Mouse (Mus musculus) gastrocnemius, postnatal 10 days (tissue): ENCODE measurements around the gene Olfr975. TPM values are rescaled to one million over a fixed set of nuclear protein-coding genes. Genes with fewer than 3 reads are reported as not detected.
"Not testable (repeated sequence)": the region's sequence is repeated elsewhere in the genome, so short reads cannot be mapped to it uniquely, and the experiment has no call there.

Experiments used
- DNase-seq: peaks from one replicate; pipeline ENCODE4 v3.0.0; 2021; ENCODE audit warnings: mixed read lengths
- long read RNA-seq, 2 experiments: library from polyadenylated mRNA; stranded (forward); transcript quantifications; one replicate each; pipeline ENCODE4 v2.0.0; 2021
- total RNA-seq, 2 experiments: library from RNA; stranded (reverse); gene quantifications; 2 replicates each; pipeline ENCODE4 v1.2.3; 2021

Olfr975 gene
- not detected for total RNA-seq
- long read RNA-seq, experiment 1, result 0 reads
- long read RNA-seq, experiment 2, result 0 reads

DNA sequence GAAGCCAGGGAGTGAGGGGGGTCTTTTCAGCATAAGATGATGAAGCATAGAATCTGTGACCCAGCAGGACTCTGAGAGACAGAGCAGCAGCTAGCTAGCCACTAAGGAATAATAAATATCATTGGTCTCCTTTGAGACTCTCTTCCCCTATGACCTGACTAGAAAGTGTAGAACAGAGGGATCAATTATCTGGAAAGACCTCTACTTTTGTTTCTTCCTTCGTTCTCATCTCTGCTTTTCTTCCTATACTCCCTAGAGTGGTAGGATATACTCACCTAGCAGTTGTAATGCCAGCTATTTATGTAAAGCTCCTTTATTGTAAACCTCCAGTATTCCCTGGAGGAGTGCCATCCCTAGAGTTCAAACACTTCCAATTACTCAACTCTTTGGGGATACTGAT lies at the start of gene Olfr975:
Gene Olfr975, minus strand, starts transcription at position 101 of the 400 bp plus-strand sequence.
- DNase-seq, result no peak

DNA sequence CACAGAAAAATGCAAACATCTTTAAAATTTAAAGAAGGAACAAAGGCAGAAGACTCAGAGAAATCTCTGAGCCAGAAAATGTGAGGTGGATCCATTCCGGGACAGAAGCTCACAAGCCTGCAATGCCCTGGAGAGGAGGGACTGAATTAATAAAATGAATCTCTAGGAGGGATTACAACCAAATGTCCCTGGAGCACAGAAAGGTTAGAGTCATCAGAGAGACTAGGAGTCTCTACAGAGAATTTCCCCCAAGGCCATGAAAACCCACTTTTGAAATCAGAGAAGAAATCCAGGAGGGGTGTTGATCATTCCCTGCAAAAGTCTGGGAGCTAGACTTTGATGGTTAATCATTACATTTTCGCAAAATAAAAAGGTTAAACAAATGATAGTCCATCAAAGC lies 40.0 kb upstream of the Olfr975 start, which contains the start of gene Olfr978:
Gene Olfr978, plus strand, starts transcription at position 301 of the 400 bp plus-strand sequence.
- no peak for DNase-seq

DNA sequence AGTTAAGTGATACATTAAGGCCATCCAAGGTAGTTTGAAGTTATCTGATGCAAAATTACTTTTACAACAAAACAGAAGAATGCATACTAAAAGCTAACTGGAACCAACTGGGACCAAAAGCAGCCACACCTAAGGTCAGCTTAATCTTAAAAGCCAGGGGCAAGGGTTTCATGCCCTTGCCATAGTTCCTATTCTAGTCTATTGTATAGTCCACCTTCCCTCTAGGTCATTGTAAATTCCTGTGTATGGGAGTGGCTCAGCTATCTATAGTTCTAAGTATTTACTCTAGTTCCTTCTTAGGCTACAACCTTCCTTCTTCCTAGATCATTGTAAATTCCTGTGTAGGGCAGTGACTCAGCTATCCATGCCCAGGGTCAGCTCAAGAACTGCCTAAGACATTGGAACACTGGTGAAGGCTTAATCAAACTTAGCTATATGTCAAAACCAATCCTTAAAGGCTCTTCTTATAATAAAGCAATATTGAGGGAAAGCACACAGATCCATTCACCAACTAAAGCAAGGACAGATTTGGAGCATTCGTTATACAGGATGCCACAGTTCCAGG lies 24.8 kb upstream of the Olfr975 start:
- DNase-seq, result not testable (repeated sequence)

DNA sequence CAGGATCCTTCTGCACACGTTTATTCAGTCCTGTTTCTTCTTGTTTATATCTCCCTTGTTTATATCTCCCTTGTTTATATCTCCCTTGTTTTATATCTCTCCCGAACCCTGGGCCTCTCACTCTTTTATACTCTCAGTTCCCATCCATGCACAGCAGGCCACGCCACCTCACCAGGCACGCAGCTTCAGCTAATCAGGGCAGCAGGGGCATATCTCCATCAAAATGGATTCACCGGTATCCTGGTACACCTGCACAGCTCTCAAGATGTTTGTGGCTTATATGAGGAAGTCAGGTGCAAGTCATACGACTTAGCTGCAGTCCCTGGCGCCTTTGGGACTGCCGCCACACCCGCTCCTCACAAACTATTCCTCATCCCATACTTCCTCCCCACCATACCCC lies 9.2 kb upstream of the Olfr975 start, which contains the start of gene Olfr976:
Gene Olfr976, minus strand, starts transcription at position 101 of the 400 bp plus-strand sequence.
- not testable (repeated sequence) for DNase-seq

DNA sequence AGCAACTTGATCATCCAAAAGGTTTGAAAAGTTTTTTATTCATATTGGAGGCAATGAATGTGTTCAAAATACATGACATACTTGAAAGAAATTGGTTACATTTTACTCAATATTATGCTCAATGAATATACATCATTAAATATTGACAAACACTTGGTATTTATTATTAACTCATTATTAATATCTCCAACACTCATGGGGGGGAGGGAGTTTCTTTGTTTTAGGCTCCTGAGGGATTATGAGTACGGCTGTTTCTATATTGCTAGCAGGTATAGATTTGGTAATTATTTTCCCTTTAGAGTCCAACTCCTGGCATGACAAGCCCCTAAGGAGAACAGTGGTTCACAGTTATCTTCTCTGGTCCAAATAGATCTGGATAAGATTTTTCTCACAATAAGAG lies 14.6 kb downstream of the Olfr975 start, which contains the start of gene Olfr974:
Gene Olfr974, plus strand, starts transcription at position 301 of the 400 bp plus-strand sequence.
- no peak for DNase-seq

- DNase-seq, result not testable (repeated sequence)
Measured at GRCm38 (mm10) chr9:39928837-39929236, 23.0 kb downstream of the Olfr975 start.

GRCm38 (mm10) chr9:39927975-39928836 lies 23.6 kb downstream of the Olfr975 start:
- not testable (repeated sequence) for DNase-seq

GRCm38 (mm10) chr9:39909939-39910338 lies 41.9 kb downstream of the Olfr975 start:
- DNase-seq, result no peak

DNA sequence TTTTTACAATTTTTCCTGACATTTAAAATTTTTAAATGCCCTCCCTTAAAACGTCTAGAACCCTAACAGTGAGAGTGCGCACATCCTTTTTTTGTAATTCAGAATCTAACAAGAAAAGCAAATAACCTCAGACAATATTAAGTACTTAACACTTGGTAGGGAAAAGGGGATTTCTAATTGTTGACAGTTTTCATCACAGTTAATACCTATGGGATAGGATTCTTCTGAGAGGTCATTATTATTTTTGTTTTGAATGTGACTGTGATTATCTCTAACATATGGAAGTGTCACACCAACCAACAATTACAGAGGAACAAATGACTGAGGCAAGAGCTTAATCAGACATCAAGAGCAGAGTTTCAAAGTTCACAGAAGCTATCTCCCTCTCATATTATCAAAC lies 44.8 kb downstream of the Olfr975 start, which contains the start of gene Olfr229:
Gene Olfr229, plus strand, starts transcription at position 301 of the 400 bp plus-strand sequence.
- no peak for DNase-seq

GRCm38 (mm10) chr9:39905106-39905505 lies 46.7 kb downstream of the Olfr975 start:
- DNase-seq, result no peak

Other genes with a start within 250 kb of the Olfr975 start
- not detected for gene Olfr149, start 244.9 kb downstream of the Olfr975 start, total RNA-seq
- not detected for gene Olfr965, start 240.7 kb downstream of the Olfr975 start, total RNA-seq
- gene Olfr150, start 221.1 kb downstream of the Olfr975 start, total RNA-seq, result not detected
- not detected for gene Olfr967, start 205.8 kb downstream of the Olfr975 start, total RNA-seq
- gene Olfr968, start 168.8 kb downstream of the Olfr975 start, total RNA-seq, result not detected
- gene Olfr969, start 161.1 kb downstream of the Olfr975 start, total RNA-seq, result not detected
- gene Olfr970, start 143.2 kb downstream of the Olfr975 start, total RNA-seq, result not detected
- not detected for gene Olfr971, start 115.2 kb downstream of the Olfr975 start, total RNA-seq
- not detected for gene Olfr972, start 85.6 kb downstream of the Olfr975 start, total RNA-seq
- gene Olfr229, start 44.7 kb downstream of the Olfr975 start, total RNA-seq, result not detected
- not detected for gene Olfr974, start 14.5 kb downstream of the Olfr975 start, total RNA-seq
- gene Olfr976, start 9.1 kb upstream of the Olfr975 start, total RNA-seq, result not detected
- not detected for gene Olfr978, start 40.1 kb upstream of the Olfr975 start, total RNA-seq
- gene Olfr979, start 51.4 kb upstream of the Olfr975 start, total RNA-seq, result not detected
- gene Olfr980, start 57.5 kb upstream of the Olfr975 start, total RNA-seq, result not detected
- gene Olfr981, start 69.4 kb upstream of the Olfr975 start, total RNA-seq, result not detected
- not detected for gene Olfr982, start 121.8 kb upstream of the Olfr975 start, total RNA-seq
- not detected for gene Olfr983, start 141.5 kb upstream of the Olfr975 start, total RNA-seq
- gene Olfr984, start 162.2 kb upstream of the Olfr975 start, total RNA-seq, result not detected
- gene Olfr985, start 178.1 kb upstream of the Olfr975 start, total RNA-seq, result not detected
- not detected for gene Tmem225, start 196.1 kb upstream of the Olfr975 start, total RNA-seq
- not detected for gene Olfr986, start 228.9 kb upstream of the Olfr975 start, total RNA-seq
- 1 to 10 TPM; 2.5 to 3.2 TPM for gene Zfp202, start 240.3 kb upstream of the Olfr975 start, total RNA-seq